Mouse (Mus musculus): ENCODE data around the gene Crabp1. TPM values are rescaled to one million over a fixed set of nuclear protein-coding genes. Genes with fewer than 3 reads are reported as not detected.

Gene Crabp1
- total and polyA plus RNA-seq, 3 experiments: not detected

GRCm38 (mm10) chr9:54738376-54738775 lies 26.2 kb upstream of the Crabp1 start:
- peaks cover 0 to 8% of the 10 kb centered on the region in 2 experiments; a peak in 2 of 4 replicates for H3K36me3 ChIP-seq (ENCODE audit: control insufficient read depth in 1 of 2, insufficient read depth in 2 of 2, low read length in 2 of 2)
- DNase-seq (ENCODE audit: low read depth, low spot score): peak; percentile 47

GRCm38 (mm10) chr9:54743891-54744290 lies 20.7 kb upstream of the Crabp1 start:
- DNase-seq (ENCODE audit: low read depth, low spot score): no peak
- H3K36me3 ChIP-seq (ENCODE audit: control insufficient read depth in 1 of 2, insufficient read depth in 2 of 2, low read length in 2 of 2): no peaks in the 10 kb centered on the region
- TF ChIP-seq POLR2A (IDR thresholded peaks at IDR 0.05; ENCODE audit: control insufficient read depth in 1 of 2, insufficient read depth in 1 of 2, low read depth in 1 of 2, low read length in 2 of 2, poor library complexity in 1 of 2): no peak
- TF ChIP-seq TAL1 (IDR thresholded peaks at IDR 0.05; ENCODE audit: low read length): no peak
- TF ChIP-seq USF2 (IDR thresholded peaks at IDR 0.05; ENCODE audit: borderline replicate concordance in 1 of 2, insufficient read depth in 1 of 2, low read depth in 1 of 2, low read length in 2 of 2): no peak
- TF ChIP-seq MYB (IDR thresholded peaks at IDR 0.05; ENCODE audit: low read depth, low read length): no peak
- TF ChIP-seq RAD21 (IDR thresholded peaks at IDR 0.05; ENCODE audit: low read depth, low read length): no peak
- TF ChIP-seq ZKSCAN1 (IDR thresholded peaks at IDR 0.05; ENCODE audit: low read depth, low read length): no peak
- TF ChIP-seq TCF12 (IDR thresholded peaks at IDR 0.05; ENCODE audit: low read depth, low read length): no peak
- H3K27me3 ChIP-seq (ENCODE audit: control insufficient read depth in 1 of 2, insufficient read depth in 2 of 2, low read length in 2 of 2): no peaks in the 10 kb centered on the region; a peak in 1 of 4 replicates
- no peaks in the 10 kb centered on the region for H3K4me1 ChIP-seq (ENCODE audit: control insufficient read depth in 1 of 2, insufficient read depth in 2 of 2, low read length in 2 of 2)
- no peak overlapping the region for H3K4me3 ChIP-seq (ENCODE audit: control insufficient read depth in 1 of 2, insufficient read depth in 1 of 2, low read depth in 2 of 2, low read length in 2 of 2)
- no peak overlapping the region for H3K27ac ChIP-seq (ENCODE audit: control insufficient read depth, low read depth, low read length)
- H3K9ac ChIP-seq (ENCODE audit: control insufficient read depth, low read depth, low read length, poor library complexity, severe bottlenecking): no peak overlapping the region
- no peaks in the 10 kb centered on the region for H3K9me3 ChIP-seq (replicated peaks; ENCODE audit: insufficient read depth, low read length)
- no peaks in the 10 kb centered on the region for H3K79me2 ChIP-seq (ENCODE audit: control insufficient read depth, insufficient read depth, low read length, poor library complexity)

More at GRCm38 (mm10) chr9:54738376-54738775, 26.2 kb upstream of the Crabp1 start:
- H3K4me1 ChIP-seq (ENCODE audit: control insufficient read depth in 1 of 2, insufficient read depth in 2 of 2, low read length in 2 of 2): peaks cover 0 to 6% of the 10 kb centered on the region in 2 experiments; a peak in 1 of 4 replicates
- H3K79me2 ChIP-seq (ENCODE audit: control insufficient read depth, insufficient read depth, low read length, poor library complexity): peaks cover 10% of the 10 kb centered on the region
- no peak overlapping the region for H3K4me3 ChIP-seq (ENCODE audit: control insufficient read depth in 1 of 2, insufficient read depth in 1 of 2, low read depth in 2 of 2, low read length in 2 of 2)
- TF ChIP-seq TCF12 (IDR thresholded peaks at IDR 0.05; ENCODE audit: low read depth, low read length) (no peak), RAD21 (IDR thresholded peaks at IDR 0.05; ENCODE audit: low read depth, low read length) (peak; percentile 63), GATA1 (IDR thresholded peaks at IDR 0.05; ENCODE audit: low read depth, low read length) (no peak), SMC3 (IDR thresholded peaks at IDR 0.05; ENCODE audit: low read depth, low read length) (peak; percentile 52), CTCF (IDR thresholded peaks at IDR 0.05 in 2 of 3, conservative IDR thresholded peaks at IDR 0.05 in 1 of 3; ENCODE audit: control insufficient read depth in 1 of 3, insufficient read depth in 1 of 3, low read depth in 2 of 3, low read length in 3 of 3, poor library complexity in 1 of 3, severe bottlenecking in 1 of 3) (peak; percentile 31 to 68 (median 65); a peak in 4 of 6 replicates)
- no peaks in the 10 kb centered on the region; a peak in 1 of 4 replicates for H3K27me3 ChIP-seq (ENCODE audit: control insufficient read depth in 1 of 2, insufficient read depth in 2 of 2, low read length in 2 of 2)
- H3K9ac ChIP-seq (ENCODE audit: control insufficient read depth, low read depth, low read length, poor library complexity, severe bottlenecking): no peak overlapping the region
- no peak overlapping the region for H3K27ac ChIP-seq (ENCODE audit: control insufficient read depth, low read depth, low read length)
- H3K9me3 ChIP-seq (replicated peaks; ENCODE audit: insufficient read depth, low read length): no peaks in the 10 kb centered on the region

GRCm38 (mm10) chr9:54745740-54746370 lies 18.7 kb upstream of the Crabp1 start:
- Histone ChIP-seq H3K4me1 (ENCODE audit: control insufficient read depth in 1 of 2, insufficient read depth in 2 of 2, low read length in 2 of 2) (peaks cover 0 to 1% of the 10 kb centered on the region in 2 experiments; a peak in 1 of 4 replicates), H3K4me3 (ENCODE audit: control insufficient read depth in 1 of 2, insufficient read depth in 1 of 2, low read depth in 2 of 2, low read length in 2 of 2) (no peak overlapping the region)
- no peak for TF ChIP-seq GABPA (IDR thresholded peaks at IDR 0.05; ENCODE audit: low read depth, low read length)
- no peak for TF ChIP-seq BHLHE40 (IDR thresholded peaks at IDR 0.05; ENCODE audit: borderline replicate concordance, low read depth, low read length)
- TF ChIP-seq POLR2AphosphoS2 (IDR thresholded peaks at IDR 0.05; ENCODE audit: low read length): no peak
- TF ChIP-seq JUND (IDR thresholded peaks at IDR 0.05; ENCODE audit: low read depth, low read length): no peak
- no peak for TF ChIP-seq RAD21 (IDR thresholded peaks at IDR 0.05; ENCODE audit: low read depth, low read length)
- no peak for TF ChIP-seq E2F4 (IDR thresholded peaks at IDR 0.05; ENCODE audit: borderline replicate concordance, low read depth, low read length)
- TF ChIP-seq POLR2A (IDR thresholded peaks at IDR 0.05; ENCODE audit: control insufficient read depth in 1 of 2, insufficient read depth in 1 of 2, low read depth in 1 of 2, low read length in 2 of 2, poor library complexity in 1 of 2): no peak
- no peak for TF ChIP-seq ETS1 (IDR thresholded peaks at IDR 0.05; ENCODE audit: low read depth, low read length)
- TF ChIP-seq HCFC1 (IDR thresholded peaks at IDR 0.05; ENCODE audit: low read depth, low read length): no peak

More at GRCm38 (mm10) chr9:54745740-54746370, 18.7 kb upstream of the Crabp1 start:
- Histone ChIP-seq H3K36me3 (ENCODE audit: control insufficient read depth in 1 of 2, insufficient read depth in 2 of 2, low read length in 2 of 2) (no peaks in the 10 kb centered on the region), H3K27me3 (ENCODE audit: control insufficient read depth in 1 of 2, insufficient read depth in 2 of 2, low read length in 2 of 2) (no peaks in the 10 kb centered on the region), H3K79me2 (ENCODE audit: control insufficient read depth, insufficient read depth, low read length, poor library complexity) (no peaks in the 10 kb centered on the region), H3K27ac (ENCODE audit: control insufficient read depth, low read depth, low read length) (no peak overlapping the region), H3K9me3 (replicated peaks; ENCODE audit: insufficient read depth, low read length) (no peaks in the 10 kb centered on the region), H3K9ac (ENCODE audit: control insufficient read depth, low read depth, low read length, poor library complexity, severe bottlenecking) (no peak overlapping the region)
- no peak for DNase-seq (ENCODE audit: low read depth, low spot score)

Measured in MEL (cell line).